Mouse (Mus musculus) cerebellum, adult 9-10 months (tissue): ENCODE results near the gene Dazl.
A peak's percentile ranks its signal among the peaks of the same experiment; 100 is the strongest.

ENCODE experiments used
- DNase-seq: peaks from one replicate; pipeline ENCODE4 v3.0.0; 2022

The Dazl gene

DNA sequence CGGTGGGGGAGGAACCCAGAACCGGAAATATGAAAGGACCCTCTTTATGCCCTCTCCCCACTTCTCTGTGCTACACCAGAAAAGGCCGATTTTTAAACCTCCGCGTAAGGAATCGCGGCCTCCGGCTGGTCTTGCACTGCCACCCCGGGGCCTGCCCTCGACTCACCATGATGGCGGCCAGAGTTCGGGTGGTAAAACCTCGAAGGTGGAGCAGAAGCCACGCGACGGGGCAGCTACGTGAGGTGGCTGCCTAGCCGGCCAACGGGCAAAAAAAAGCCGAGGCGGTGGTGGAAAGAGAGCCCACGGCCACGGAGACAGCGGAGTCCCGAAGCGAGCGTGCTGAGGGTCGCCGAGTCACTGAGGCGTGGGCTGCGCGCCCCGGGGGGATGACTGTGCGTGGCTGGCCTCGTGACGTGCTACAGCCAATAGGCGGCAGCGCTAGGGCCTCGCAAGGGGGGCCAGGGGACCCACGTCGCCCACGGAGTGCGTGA, at the start of gene Dazl:
Gene Dazl (minus strand): TSS at position 396 of the 491 bp plus-strand sequence.
- peak; percentile 66 for DNase-seq

DNA sequence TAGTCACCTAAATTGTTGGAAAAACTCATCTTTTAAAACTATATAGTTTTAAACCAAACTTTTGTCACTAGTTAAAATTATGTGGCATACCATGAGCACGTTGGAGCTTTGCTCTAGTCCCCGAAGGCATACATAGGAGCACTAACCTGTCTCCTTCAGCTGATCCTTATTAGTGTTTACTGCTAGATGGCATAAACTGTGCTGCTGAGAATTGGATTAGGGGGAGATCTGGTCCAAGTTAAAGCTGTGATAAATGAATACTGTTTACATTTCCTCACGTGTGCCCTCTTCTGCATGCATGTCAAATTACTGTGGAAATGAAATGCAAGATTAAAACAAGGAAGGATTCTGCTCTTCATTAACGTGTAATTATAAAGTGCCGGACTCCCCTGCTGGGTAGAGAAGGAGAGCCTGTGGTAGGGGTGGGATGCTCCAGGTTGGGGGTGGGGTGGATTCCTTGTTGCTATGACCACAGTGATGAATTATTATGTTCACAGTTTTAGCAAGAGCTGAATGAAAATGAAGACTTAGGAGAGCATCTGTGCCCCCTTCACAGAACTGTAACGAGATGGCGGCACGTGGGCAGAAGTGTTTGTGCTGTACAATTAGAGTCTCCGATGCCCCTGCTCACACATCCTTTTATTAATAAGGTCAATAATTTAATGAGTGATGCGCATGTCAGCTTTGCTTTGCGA, 48.6 kb upstream of the Dazl start:
- no peak for DNase-seq

DNA sequence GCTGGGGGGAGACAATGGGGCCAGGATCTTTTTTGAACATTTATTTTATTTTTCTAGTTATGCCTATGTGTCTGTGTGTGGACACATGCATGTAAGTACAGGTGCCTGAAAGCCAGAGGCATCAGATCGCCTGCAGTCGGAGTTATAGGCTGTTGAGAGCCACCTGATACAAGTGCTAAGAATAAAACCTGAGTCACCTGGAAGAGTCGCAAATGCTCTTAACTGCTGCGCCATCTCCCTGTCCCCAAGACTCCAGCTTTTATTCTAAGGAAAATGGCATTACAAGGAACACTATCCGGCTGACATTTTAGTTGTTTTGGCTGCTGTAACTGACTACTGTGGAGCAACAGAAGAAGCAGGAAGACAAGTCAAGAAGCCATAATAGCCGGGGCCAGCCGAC, 45.5 kb upstream of the Dazl start:
- DNase-seq: no peak

DNA sequence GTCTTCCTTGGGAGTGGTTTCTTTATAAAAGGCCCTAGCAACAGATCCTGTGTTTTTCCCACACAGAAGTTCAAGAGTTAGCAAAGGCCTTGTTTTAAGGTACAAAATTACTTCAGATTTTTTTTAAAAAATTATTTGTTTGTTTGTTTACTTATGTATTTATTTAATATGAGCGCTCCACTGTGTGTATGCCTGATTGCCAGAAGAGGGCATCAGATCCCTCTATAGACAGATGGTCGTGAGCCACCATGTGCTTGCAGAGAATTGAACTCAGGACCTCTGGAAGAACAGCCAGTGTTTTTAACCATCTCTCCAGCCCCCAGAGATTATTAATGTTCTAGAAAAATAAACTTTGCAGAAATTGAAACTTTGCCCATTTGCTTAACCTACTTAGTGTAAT, 42.3 kb upstream of the Dazl start:
- DNase-seq: peak; percentile 16

DNA sequence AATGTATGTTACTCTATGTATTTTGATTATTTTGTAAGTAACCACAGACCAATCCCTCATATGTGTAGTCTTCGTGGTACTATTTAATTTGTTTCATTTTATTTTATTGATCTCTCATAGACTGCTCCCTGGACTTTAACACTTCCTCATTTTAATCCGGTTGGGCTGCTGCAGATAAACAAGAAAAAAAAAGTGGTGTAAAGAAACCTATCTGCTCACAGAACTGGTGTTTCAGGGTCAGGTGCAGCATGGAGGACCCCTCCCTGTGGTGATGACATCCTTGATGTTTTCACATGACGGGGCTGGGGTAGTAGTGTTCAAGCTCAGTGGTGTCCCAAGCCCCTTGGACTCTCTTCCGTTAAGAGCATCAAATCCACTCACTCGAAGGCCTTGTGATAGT, 41.3 kb upstream of the Dazl start:
- DNase-seq: no peak

DNA sequence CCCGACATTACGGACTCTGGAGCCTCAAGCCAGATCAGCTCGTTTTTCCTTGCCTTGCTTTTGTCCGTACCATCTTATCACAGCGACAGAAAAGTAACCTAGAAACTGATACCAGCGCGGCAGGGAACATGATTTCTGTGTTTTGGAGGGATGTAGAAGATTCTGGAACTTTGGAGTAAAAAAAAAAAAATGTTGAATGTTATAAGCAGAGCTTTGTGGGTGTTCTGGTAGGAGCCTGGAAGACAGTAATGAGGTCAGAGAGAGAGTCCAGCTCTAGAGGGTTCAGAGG, 38.5 kb upstream of the Dazl start:
- no peak for DNase-seq

DNA sequence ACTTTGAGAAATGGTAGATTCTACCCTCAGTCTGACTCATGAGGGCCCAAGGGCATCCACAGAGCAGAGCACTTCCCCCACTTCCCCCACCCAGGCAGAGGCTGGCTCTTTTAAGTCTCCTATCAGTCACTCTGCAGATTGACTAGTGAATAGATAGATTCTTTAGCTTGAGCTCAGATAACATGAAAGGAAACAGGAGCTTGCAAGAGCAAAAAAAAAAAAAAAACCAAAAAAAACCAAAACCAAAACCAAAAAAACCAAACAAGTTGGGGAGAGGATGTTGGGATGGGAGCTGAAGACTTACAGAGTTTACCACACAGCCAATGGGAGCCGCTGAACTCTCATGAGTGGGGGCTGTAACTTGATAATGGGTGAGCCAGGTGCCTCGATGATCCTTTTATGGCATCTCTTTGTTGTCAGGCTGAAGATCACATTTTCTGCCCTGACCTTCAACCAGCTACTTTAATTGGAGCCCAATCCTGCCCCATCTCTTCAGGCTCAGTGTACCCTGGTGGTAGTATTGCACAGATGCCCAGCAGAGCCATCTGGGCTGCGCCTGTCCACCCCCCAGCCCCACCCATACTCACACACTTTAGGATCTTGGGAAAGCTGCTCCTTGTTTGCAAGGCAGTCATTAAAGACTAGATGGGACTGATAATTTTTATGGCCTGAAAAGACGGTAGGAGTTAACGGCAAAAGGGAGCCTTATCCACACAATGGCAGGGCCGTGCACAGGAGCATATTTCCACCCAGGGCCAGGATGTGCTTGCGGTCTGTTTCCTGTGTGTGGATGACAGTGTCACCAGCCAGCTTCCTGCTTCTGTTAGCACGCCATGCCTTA, 38.0 kb upstream of the Dazl start:
- no peak for DNase-seq

DNA sequence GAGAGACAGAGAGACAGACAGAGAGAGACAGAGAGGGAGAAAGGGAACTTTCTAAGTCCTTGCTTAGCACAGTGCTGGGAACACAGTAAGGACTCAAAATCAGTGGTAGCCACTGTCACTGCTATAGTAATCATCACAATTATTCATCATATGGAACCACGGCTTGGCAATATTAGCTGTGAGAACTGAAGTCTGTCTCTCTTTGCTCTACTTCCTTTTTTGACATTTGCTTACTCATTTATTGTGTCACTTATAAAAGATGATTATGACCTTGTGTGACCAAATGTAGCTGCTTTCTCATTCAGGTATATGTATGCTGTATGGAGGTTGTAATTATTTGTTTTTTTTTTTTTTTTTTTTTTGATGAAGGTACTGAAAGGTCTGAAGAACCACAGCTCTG, 36.8 kb upstream of the Dazl start:
- no peak for DNase-seq

DNA sequence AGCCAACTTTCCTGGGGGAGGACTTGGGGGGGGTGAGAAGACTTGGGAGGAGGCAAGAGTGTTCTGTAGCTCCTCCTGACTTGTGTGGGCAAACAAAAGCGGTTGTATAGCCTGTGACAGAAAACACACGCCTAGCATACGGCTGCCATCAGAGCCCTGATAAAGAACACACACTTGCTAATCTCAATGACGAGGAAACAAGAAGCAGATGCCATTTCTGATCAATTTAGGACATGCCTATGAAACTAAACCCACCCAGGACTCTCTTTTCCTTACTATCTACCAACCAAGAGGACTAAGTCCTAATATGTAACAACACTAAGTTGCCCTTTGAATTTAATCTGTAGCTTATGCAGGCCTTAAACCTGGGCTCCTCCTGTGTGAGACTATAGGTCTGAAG, 31.2 kb upstream of the Dazl start:
- no peak for DNase-seq

DNA sequence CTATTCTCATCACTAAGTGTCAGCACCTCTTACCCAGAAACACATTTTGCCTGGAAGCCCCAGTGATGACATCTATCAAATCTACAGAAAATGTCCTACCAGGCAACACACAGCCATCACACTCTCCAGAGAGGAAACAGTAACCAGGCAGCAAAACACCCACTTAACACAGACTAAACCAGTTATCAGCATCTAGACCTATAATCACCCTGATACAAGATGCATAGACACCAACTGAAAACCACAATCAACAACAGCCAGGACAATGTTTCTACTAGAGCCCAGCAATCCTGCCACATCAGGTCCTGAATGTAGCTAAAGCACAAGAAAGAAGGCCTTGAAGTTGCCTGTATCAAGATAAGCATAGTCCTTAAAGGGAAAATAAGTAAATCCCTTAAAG, 25.4 kb upstream of the Dazl start:
- DNase-seq: no peak

DNA sequence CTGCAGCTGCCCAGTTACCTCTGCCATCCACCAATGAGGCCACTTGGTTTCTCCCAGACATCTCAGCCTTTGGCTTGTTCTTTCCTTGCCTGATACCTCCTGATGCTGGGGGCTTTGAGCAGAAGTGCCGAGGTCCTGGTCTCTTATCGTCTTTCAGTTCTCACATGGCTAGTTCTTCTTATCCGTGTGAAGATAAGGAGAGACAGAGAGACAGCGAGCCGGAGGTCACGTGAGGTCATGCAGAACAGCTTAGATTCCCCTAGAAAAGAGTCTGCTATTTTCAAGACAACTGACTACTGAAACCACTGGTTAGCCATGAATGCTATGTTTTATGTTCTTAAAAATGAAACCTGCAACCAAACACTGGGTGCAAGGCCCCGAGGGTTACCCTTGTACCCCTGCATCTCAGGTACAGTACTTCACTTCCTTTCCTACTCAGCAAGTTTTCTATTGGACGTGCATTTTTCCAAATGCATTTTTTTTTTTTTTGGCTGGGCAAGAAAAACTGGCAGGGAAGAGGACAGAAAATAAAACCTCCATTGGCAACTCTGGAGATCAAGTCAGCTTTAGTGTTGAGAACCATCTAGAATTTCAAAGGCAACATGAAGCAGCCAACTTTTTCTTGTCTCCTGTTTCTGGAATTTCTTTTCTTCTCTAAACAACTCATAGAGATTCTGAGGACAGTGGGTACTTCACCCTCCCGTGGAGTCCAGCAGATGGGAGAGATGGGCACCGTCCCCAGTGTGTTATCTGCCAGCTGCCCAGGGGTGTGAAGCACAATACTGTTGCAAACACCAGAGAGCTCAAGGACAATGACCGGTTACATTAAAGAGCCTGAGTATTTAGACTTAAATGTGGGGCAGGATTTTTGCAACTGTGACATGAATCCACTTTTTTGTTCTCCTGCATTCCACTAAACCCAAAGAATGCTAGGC, 23.0 kb upstream of the Dazl start:
- DNase-seq: peak; percentile 63

DNA sequence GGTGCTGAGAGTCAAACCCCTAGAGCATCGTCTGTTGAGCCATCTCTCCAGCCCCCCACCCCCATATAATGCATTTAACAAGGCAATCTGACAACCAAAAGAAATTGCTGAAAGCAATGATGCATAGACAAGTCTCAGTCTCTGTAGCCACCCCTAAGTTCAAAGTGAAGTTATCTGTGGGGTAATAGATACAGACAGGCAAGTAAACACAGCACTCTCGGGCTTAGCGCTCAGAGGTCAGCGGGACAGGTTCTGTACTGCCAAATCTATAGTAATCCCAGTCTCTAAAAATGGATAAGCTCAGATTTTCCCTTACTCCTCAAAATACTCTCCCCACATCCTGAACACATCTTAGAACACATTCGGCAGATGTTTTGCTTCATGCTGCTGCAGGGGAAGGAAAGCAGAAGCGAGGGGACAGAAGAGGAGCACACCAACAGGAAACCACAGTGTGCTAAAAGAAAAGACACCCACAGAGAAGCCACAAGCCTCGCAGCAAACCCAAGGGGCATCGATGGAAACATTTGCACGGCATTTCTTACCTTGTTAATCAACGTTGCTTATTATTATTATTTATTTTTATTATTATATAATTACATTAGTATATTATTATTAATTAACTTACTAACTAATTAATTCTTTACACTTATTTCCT, 16.8 kb upstream of the Dazl start:
- DNase-seq: no peak

DNA sequence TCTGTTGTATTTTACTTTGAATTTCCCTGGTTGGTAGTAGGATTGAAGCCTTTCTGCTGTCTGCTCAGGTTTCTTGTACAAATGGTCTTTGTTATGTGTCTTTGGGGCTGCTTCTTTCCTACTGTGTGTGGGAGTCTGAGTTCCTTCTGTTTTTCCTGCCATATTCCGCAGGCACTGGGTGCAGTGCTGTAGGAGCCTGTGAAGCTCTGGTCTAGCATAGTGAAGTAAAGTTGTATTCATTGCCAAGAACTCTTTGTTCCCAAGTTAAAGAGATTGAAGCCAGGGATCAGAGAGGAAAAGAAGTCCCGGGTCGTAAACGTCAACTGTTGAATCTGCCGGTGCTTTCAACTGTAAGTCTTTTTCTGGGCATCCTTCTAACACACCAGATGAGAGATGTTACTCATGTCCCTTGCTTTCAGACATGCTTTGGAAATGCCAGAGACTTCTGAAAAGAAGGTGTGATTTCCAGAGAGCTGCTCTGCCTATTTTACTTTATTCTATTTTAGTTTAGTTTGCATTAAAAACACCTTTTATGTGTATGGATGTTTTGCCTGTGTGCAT, 16.2 kb upstream of the Dazl start:
- DNase-seq: no peak

DNA sequence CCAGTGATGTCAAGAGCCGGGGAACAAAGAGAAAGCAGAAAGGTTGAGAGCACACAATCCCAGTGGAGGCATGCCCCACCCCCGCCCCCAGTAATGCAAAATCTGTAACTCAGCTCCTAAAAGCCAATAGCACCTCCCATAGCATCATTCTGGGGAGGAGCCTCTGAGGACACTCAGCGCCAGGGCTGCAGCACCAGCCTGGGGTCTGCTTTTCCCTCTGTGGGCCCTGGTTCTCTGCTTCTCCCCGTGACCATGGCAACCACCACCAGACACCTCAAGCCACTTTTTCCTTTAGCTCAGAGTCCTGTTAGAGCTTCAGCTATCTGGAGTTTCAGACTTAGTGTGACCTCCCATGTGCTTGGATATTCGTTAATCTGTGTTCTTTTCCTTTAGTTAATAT, 15.4 kb upstream of the Dazl start:
- DNase-seq: no peak

DNA sequence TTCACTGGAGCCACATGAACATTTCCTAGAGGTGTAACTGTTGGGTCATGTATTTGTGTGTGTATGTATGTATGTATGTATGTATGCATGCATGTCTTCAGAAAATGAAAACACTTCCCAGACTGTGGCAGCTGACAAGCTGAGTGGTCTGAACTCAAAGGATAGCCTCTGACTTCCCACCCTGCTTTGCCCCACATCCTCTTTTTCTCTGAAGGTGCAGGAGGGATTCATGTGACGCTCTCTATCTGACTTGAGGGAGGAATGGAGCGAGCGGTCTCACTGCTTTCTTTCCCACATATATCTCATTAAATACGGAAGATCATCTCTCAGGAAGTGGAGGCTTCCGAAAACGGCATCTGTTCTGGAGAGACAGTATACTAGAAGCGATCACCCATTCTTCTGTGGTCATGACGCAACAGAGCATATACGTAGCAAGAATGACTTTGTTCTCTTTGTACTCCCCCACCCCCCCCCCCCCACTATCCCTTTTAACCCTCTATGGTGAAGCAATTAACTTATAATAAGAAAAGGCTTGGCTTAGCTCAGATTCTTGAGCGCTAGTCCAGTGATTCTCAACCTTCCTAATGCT, 14.7 kb upstream of the Dazl start:
- DNase-seq: no peak

DNA sequence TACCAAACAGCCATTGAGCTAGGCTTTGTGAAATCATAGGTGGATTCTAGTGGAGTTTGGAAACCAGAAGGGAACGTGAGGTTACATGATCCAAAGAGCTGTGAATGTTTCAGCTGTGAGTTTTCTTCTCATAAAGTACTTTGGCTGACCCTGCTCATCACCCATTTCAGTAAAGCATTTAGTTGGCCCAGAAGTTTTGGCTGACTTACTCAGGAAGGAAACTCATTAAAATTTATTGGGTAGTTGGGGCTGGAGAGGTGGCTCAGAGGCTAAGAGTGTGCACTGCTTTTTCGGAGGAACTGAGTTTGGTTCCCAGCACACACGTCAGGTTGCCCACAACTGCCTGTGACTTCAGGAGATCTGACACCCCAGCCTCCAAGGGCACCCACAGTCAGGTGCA, 9.4 kb upstream of the Dazl start:
- DNase-seq: no peak

DNA sequence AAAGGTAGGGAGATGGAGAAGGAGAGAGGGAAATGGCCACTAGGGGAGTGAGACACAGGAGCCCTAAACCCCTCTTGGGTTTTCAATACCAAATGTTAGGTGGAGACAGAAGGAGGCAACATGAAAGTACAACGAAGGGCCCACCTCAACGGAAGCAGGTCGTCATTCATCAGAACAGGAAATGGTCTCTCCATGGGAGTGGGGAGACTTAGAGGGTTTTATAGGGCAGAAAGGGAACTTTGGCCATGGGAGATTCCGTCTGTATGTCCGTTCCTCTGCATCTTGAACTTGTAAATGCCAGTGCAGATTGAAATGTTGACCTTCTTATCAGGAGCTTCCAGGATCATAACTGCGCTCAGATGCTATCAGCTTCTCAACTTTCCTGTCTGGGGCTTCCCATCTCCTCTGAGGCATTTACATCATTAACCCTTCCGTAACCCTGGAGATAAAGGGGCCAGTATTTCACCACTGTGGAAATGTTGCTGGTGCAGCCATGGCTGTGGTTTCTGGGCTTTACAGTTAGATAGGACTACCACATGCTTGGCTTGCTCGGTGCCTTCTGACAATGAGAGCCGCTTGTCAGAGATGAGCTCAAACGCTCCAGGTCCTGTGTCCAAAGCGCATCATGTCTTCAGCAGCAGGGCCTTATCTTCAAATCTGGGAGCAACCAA, 6.9 kb upstream of the Dazl start:
- no peak for DNase-seq

DNA sequence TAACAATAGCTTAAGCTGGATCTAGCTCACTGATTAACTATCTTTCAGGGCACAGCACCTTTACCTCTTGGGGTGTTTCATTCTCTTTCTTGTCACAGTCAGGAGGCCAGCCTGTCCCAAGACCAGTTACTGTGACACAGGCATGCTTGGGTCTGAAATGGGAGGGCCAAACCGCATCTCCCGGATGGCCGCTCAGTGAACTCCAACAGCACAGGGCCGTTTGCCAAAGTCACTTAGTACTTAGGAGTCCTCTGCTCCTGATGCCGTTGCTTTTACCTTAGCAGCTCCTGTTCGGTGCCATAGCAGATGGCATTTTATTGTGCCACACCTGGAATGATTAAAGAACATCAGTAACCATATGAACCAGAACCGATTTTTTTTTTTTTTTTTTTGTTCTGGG, 5.4 kb upstream of the Dazl start:
- no peak for DNase-seq

DNA sequence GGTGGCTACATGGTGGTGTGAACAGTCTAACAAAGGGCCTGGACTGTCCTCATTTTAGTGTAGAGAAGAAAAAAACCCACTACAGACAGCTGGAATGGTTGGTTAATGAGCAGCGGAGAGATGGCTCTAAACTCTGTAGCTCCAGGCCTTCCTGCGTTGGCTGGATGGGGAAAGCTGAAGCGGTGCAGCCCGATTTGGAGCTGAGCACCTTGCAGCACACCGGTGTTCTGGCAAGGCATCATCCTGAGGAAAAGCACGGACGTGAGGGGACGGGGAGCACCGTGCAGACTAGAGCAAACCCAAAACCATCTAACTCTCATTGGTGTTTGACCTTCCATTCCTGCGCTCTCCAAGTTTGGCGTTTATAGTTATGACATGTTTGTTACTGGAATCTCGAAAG, 1.3 kb upstream of the Dazl start:
- peak; percentile 26 for DNase-seq

DNA sequence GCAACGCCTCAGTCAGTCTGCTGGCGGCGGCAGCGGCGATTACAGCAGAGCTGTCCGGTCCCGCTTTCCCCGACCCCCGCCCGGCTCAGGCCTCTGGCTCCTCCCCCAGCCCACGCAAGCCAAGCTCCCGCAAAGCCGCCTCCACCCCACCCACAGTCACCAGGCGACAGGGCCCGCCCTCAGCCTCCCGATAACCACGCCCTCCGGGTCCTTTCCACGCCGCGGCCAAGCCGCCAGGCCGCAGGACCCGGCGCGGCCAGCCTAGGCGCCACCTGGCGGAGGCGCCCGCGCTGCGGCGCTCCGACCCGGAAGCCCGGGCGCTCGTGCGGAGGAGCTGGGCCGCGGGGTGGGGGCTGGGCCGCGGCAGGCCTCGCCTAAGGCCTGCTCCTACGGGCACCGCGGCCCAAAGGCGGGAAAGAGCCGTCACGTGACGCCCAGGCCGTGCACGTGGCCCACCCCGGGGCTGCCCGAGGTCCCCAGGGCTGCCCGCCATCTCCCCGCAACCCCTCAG, 720 bp downstream of the Dazl start:
- DNase-seq: peak; percentile 89

DNA sequence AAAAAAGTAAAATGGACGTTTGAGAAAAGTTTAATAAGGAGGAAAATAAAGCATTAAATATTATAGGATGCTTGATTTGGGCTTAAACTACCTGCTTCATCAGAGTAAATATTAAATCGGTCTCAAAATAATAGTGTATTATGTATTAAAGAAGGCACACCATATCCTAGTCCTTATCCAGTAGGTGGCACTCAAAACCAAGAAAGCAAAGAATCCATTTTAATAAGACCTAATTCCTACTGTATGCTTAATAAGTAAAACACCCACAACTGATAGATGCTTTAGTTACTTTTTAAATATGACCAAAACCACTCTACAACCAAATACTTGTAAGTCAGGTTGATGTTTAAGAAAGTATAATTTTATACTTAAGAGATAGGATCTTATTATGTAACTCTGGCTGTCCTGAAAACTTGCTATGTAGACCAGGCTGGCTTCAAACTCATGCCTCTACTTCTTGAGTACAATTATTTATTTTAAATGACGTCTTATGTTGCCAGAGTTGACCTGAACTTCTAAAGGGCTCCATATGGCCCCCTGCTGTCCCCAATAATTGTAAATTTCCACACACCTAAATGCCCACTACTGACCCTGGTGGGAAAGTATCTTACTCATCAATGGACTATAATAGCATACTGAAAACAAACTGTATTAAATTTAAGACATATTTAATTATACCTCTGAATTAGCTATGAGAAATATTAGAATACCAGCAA, 1.8 kb downstream of the Dazl start:
- peak; percentile 82 for DNase-seq
